Mouse (Mus musculus) layer of hippocampus, adult 18-20 months (tissue): ENCODE data around the gene Prpf8. TPM values are rescaled to one million over a fixed set of nuclear protein-coding genes. Genes with fewer than 3 reads are reported as not detected.
"Not testable (repeated sequence)": the region's sequence is repeated elsewhere in the genome, so short reads cannot be mapped to it uniquely, and the experiment has no call there.

Experiments used
- DNase-seq, 2 experiments: peaks; one replicate each; pipeline ENCODE4 v3.0.0; 2022; ENCODE audit warnings: low spot score in 2 of 2
- long read RNA-seq: library from polyadenylated mRNA; stranded (forward); transcript quantifications from one replicate; pipeline ENCODE4 v2.0.0, GENCODE M21; 2021
- total RNA-seq, 2 experiments: library from RNA; stranded (reverse); gene quantifications; 2 replicates each; pipeline ENCODE4 v1.2.3; 2021

The Prpf8 gene
- 100 to 1,000 TPM; 132 to 133 TPM for total RNA-seq
- long read RNA-seq, full-length matches to known transcripts = 7 of 43 reads
- long read RNA-seq, partial matches to known transcripts = 32 of 43 reads
- long read RNA-seq, other reads (novel, unspliced or antisense) = 4 of 43 reads

- peak; percentile 98 to 99 for DNase-seq
These were observed at the start of gene Prpf8 for GRCm38 (mm10) chr11:75486601-75487285. TSS of gene Prpf8 (plus strand) at chr11:75486816.

GRCm38 (mm10) chr11:75438194-75438593, 48.4 kb upstream of the Prpf8 start:
- no peak for DNase-seq

GRCm38 (mm10) chr11:75438804-75439203, 47.8 kb upstream of the Prpf8 start:
- DNase-seq = no peak

- no peak for DNase-seq
These were observed 47.3 kb upstream of the Prpf8 start, which contains the start of gene Serpinf2 for GRCm38 (mm10) chr11:75439363-75439762. TSS of gene Serpinf2 (minus strand) at chr11:75439591.

GRCm38 (mm10) chr11:75439951-75440350, 46.7 kb upstream of the Prpf8 start:
- no peak for DNase-seq

- DNase-seq = no peak
These were observed 45.6 kb upstream of the Prpf8 start for GRCm38 (mm10) chr11:75441034-75441433.

- DNase-seq = no peak
These were observed 45.0 kb upstream of the Prpf8 start for GRCm38 (mm10) chr11:75441601-75442000.

- DNase-seq = peak in 1 of 2 experiments; percentile 53
These were observed 42.9 kb upstream of the Prpf8 start for GRCm38 (mm10) chr11:75443711-75444110.

GRCm38 (mm10) chr11:75448575-75448974, 38.0 kb upstream of the Prpf8 start:
- DNase-seq = no peak

GRCm38 (mm10) chr11:75449695-75450094, 36.9 kb upstream of the Prpf8 start:
- DNase-seq = no peak

- DNase-seq = no peak
These were observed 36.2 kb upstream of the Prpf8 start for GRCm38 (mm10) chr11:75450304-75450908.

- DNase-seq = no peak
These were observed 35.7 kb upstream of the Prpf8 start for GRCm38 (mm10) chr11:75450936-75451335.

- no peak for DNase-seq
These were observed 34.5 kb upstream of the Prpf8 start for GRCm38 (mm10) chr11:75452081-75452480.

GRCm38 (mm10) chr11:75452812-75453557, 33.6 kb upstream of the Prpf8 start:
- no peak for DNase-seq

- peak; percentile 83 to 92 for DNase-seq
These were observed 32.4 kb upstream of the Prpf8 start, which contains the start of gene Wdr81 for GRCm38 (mm10) chr11:75453991-75454930. TSS of gene Wdr81 (minus strand) at chr11:75454717.

GRCm38 (mm10) chr11:75455041-75455736, 31.4 kb upstream of the Prpf8 start:
- no peak for DNase-seq

GRCm38 (mm10) chr11:75455971-75456370, 30.6 kb upstream of the Prpf8 start:
- DNase-seq = not testable (repeated sequence)

GRCm38 (mm10) chr11:75456440-75456871, 30.2 kb upstream of the Prpf8 start:
- no peak for DNase-seq

- peak in 1 of 2 experiments; percentile 60 for DNase-seq
These were observed 28.4 kb upstream of the Prpf8 start for GRCm38 (mm10) chr11:75458169-75458568.

- DNase-seq = peak in 1 of 2 experiments; percentile 45
These were observed 28.0 kb upstream of the Prpf8 start for GRCm38 (mm10) chr11:75458628-75459041.
